ENCODE assay signal across 8 mouse cellular contexts in the genomic region with DNA sequence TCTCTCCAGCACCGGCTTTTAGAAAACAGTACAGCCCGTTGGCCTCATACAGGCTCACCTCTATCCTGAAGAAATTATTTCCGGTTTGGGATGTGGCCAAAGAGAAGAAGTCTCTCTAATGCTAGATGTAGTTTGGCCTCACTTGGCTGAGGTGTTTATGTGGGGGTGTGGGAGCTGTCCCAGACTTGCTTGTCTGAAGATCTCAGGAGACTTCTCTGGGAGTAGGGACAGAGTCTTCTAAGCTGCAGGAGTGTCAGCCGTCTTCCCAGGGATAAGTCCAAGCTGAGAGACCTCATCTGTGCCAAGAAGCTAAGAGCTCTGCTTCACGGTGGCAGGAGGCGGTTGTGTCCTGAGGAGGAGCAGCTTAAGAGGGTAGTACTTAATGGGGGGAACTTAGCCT. TPM values are rescaled to one million over a fixed set of nuclear protein-coding genes. Genes with fewer than 3 reads are reported as not detected.
A peak's percentile ranks its signal among the peaks of the same experiment; 100 is the strongest.
DNase-seq lines count a peak whose midpoint lies in the region; ATAC-seq and TF ChIP-seq lines count a peak whose summit lies in the region.

No protein-coding gene starts in this region.

- TF ChIP-seq CTCF in gastrocnemius, adult 2 months (IDR thresholded peaks at IDR 0.05) = no peak
- TF ChIP-seq CTCF in stomach, postnatal 0 days (IDR thresholded peaks at IDR 0.05; ENCODE audit: low read depth) = no peak
- no peak for TF ChIP-seq CTCF in hindbrain, postnatal 0 days (IDR thresholded peaks at IDR 0.05; ENCODE audit: low read depth)
- no peak for TF ChIP-seq CTCF in lung, postnatal 0 days (IDR thresholded peaks at IDR 0.05)

- no peaks in the 10 kb centered on the region for H3K36me3 ChIP-seq in stomach, embryonic 16.5 days (ENCODE audit: control insufficient read depth, insufficient read depth, low read length)
- peaks cover 2% of the 10 kb centered on the region; the same call in 1 of the 2 replicates for H3K36me3 ChIP-seq in stomach, postnatal 0 days (ENCODE audit: control insufficient read depth, insufficient read depth, low read length)
- H3K36me3 ChIP-seq in hindbrain, postnatal 0 days (ENCODE audit: insufficient read depth, low read length) = no peaks in the 10 kb centered on the region
- no peaks in the 10 kb centered on the region for H3K36me3 ChIP-seq in lung, postnatal 0 days (ENCODE audit: insufficient read depth, low read length)

- intact Hi-C loops in gastrocnemius, adult 2 months (cut with DNase I) = no loop called here

- H3K9ac ChIP-seq in stomach, embryonic 16.5 days (ENCODE audit: low read length) = no peak overlapping the region
- H3K9ac ChIP-seq in stomach, postnatal 0 days (ENCODE audit: low read length) = no peak overlapping the region
- H3K9ac ChIP-seq in hindbrain, postnatal 0 days (replicated peaks; ENCODE audit: low read length) = no peak overlapping the region
- no peak overlapping the region for H3K9ac ChIP-seq in lung, postnatal 0 days (replicated peaks; ENCODE audit: low read depth)

- H3K27me3 ChIP-seq in stomach, embryonic 16.5 days (ENCODE audit: control insufficient read depth, insufficient read depth, low read length) = no peaks in the 10 kb centered on the region
- H3K27me3 ChIP-seq in stomach, postnatal 0 days (ENCODE audit: control insufficient read depth, insufficient read depth, low read length) = no peaks in the 10 kb centered on the region
- no peaks in the 10 kb centered on the region for H3K27me3 ChIP-seq in hindbrain, postnatal 0 days (ENCODE audit: insufficient read depth, low read length)
- H3K27me3 ChIP-seq in lung, postnatal 0 days (replicated peaks; ENCODE audit: insufficient read depth, low read length) = no peaks in the 10 kb centered on the region

- ATAC-seq in stomach, embryonic 16.5 days (ENCODE audit: insufficient read depth, low FRiP score) = no peak
- ATAC-seq in stomach, postnatal 0 days (ENCODE audit: low FRiP score, low TSS enrichment) = no peak
- ATAC-seq in hindbrain, postnatal 0 days = 0 out of 2 replicates have a peak, but pooled peaks have one; percentile 2
- no peak for ATAC-seq in lung, postnatal 0 days

- no peaks in the 10 kb centered on the region for H3K9me3 ChIP-seq in stomach, embryonic 16.5 days (replicated peaks; ENCODE audit: control insufficient read depth, low read length)
- H3K9me3 ChIP-seq in stomach, postnatal 0 days (ENCODE audit: control insufficient read depth, low read length) = no peaks in the 10 kb centered on the region
- no peaks in the 10 kb centered on the region for H3K9me3 ChIP-seq in hindbrain, postnatal 0 days (ENCODE audit: low read length)
- no peaks in the 10 kb centered on the region for H3K9me3 ChIP-seq in lung, postnatal 0 days (ENCODE audit: low read length)

- no peak for TF ChIP-seq EP300 in stomach, postnatal 0 days (optimal IDR thresholded peaks at IDR 0.05)
- TF ChIP-seq EP300 in lung, postnatal 0 days (IDR thresholded peaks at IDR 0.05) = no peak

- no peak overlapping the region for H3K4me2 ChIP-seq in stomach, embryonic 16.5 days (ENCODE audit: low read depth, low read length)
- no peak overlapping the region for H3K4me2 ChIP-seq in stomach, postnatal 0 days (replicated peaks; ENCODE audit: low read depth)
- H3K4me2 ChIP-seq in hindbrain, postnatal 0 days (ENCODE audit: low read depth, low read length) = 0 out of 2 replicates have a peak overlapping the region, but pooled peaks have one; percentile 3
- no peak overlapping the region for H3K4me2 ChIP-seq in lung, postnatal 0 days (replicated peaks; ENCODE audit: low read depth, low read length)

- peaks cover 33% of the 10 kb centered on the region for H3K4me1 ChIP-seq in stomach, embryonic 16.5 days (ENCODE audit: control insufficient read depth, insufficient read depth, low read length)
- H3K4me1 ChIP-seq in stomach, postnatal 0 days (replicated peaks; ENCODE audit: control insufficient read depth, insufficient read depth) = peaks cover 10% of the 10 kb centered on the region
- peaks cover 38% of the 10 kb centered on the region for H3K4me1 ChIP-seq in hindbrain, postnatal 0 days (ENCODE audit: insufficient read depth, low read length)
- peaks cover 11% of the 10 kb centered on the region; the same call in 1 of the 2 replicates for H3K4me1 ChIP-seq in lung, postnatal 0 days (ENCODE audit: insufficient read depth, low read depth, low read length)

- DNase-seq in gastrocnemius, adult 2 months = peak; percentile 30
- DNase-seq in gastrocnemius, postnatal 25 days = no peak
- DNase-seq in stomach, postnatal 0 days (ENCODE audit: low spot score) = no peak
- no peak for DNase-seq in hindbrain, postnatal 0 days (ENCODE audit: low spot score)
- no peak for DNase-seq in spleen, adult 12 weeks (ENCODE audit: low spot score)
- DNase-seq in layer of hippocampus, postnatal 25 days (ENCODE audit: extremely low spot score in 1 of 2, low spot score in 1 of 2) = no peak
- no peak for DNase-seq in lung, postnatal 0 days (ENCODE audit: low spot score)

- 55% methylated on average over 6 of the region's 6 CpGs for WGBS in stomach, embryonic 16.5 days
- WGBS in stomach, postnatal 0 days = 54% methylated on average over 6 of the region's 6 CpGs
- 45% methylated on average over 6 of the region's 6 CpGs for WGBS in hindbrain, postnatal 0 days
- WGBS in lung, postnatal 0 days = 36% methylated on average over 6 of the region's 6 CpGs

- H3K4me3 ChIP-seq in gastrocnemius, adult 2 months = peak overlapping the region; percentile 1; the same call in 1 of the 2 replicates
- H3K4me3 ChIP-seq in stomach, embryonic 16.5 days (replicated peaks; ENCODE audit: low read length) = no peak overlapping the region
- H3K4me3 ChIP-seq in stomach, postnatal 0 days (ENCODE audit: low read depth, low read length) = no peak overlapping the region
- H3K4me3 ChIP-seq in hindbrain, postnatal 0 days (ENCODE audit: low read length) = no peak overlapping the region
- no peak overlapping the region for H3K4me3 ChIP-seq in lung, postnatal 0 days (ENCODE audit: low read depth, low read length)

- H3K27ac ChIP-seq in gastrocnemius, adult 2 months = peak overlapping the region; percentile 60
- 0 out of 2 replicates have a peak overlapping the region, but pooled peaks have one; percentile 23 for H3K27ac ChIP-seq in stomach, embryonic 16.5 days (ENCODE audit: low read length)
- no peak overlapping the region for H3K27ac ChIP-seq in stomach, postnatal 0 days (replicated peaks)
- H3K27ac ChIP-seq in hindbrain, postnatal 0 days = peak overlapping the region; percentile 54; the same call in 1 of the 2 replicates
- H3K27ac ChIP-seq in lung, postnatal 0 days (ENCODE audit: low read length) = no peak overlapping the region

RNA-seq across cellular contexts. Expression of a gene that starts 5.8 kb away (rescaled TPM):
- total RNA-seq in gastrocnemius, adult 2 months (2021) = 100 to 1,000 TPM; 156 to 204 TPM
- total RNA-seq in gastrocnemius, postnatal 25 days (2021) = 100 to 1,000 TPM; 180 to 193 TPM
- polyA plus RNA-seq in stomach, embryonic 16.5 days (2015; fragmentation: Nextera tagmentation; extraction: Ambion mirVana) = 24.1 and 25.1 TPM in 2 replicates
- 24.0 and 27.7 TPM in 2 replicates for polyA plus RNA-seq in stomach, postnatal 0 days (2015; fragmentation: Nextera tagmentation; extraction: Ambion mirVana)
- total RNA-seq in hindbrain, postnatal 0 days (2014; rRNA removed) = 129 and 170 TPM in 2 replicates
- polyA plus RNA-seq in hindbrain, postnatal 0 days (2015; fragmentation: Nextera tagmentation; extraction: Ambion mirVana) = 55.7 and 57.8 TPM in 2 replicates
- 100 to 1,000 TPM; 223 to 246 TPM for total RNA-seq in layer of hippocampus, postnatal 25 days (2021)
- polyA plus RNA-seq in lung, postnatal 0 days (2015; fragmentation: Nextera tagmentation; extraction: Ambion mirVana) = 27.1 and 28.6 TPM in 2 replicates

RNA-seq across cellular contexts. Expression of a gene that starts 26.1 kb away (rescaled TPM):
- total RNA-seq in gastrocnemius, adult 2 months (2021) = under 1 TPM; 0.11 to 0.36 TPM
- under 1 TPM; 0.18 to 0.29 TPM for total RNA-seq in gastrocnemius, postnatal 25 days (2021)
- 124 and 156 TPM in 2 replicates for polyA plus RNA-seq in stomach, embryonic 16.5 days (2015; fragmentation: Nextera tagmentation; extraction: Ambion mirVana)
- polyA plus RNA-seq in stomach, postnatal 0 days (2015; fragmentation: Nextera tagmentation; extraction: Ambion mirVana) = 69.3 and 73.3 TPM in 2 replicates
- total RNA-seq in hindbrain, postnatal 0 days (2014; rRNA removed) = 8.9 and 20.0 TPM in 2 replicates
- polyA plus RNA-seq in hindbrain, postnatal 0 days (2015; fragmentation: Nextera tagmentation; extraction: Ambion mirVana) = 76.3 and 80.8 TPM in 2 replicates
- total RNA-seq in layer of hippocampus, postnatal 25 days (2021) = 1 to 10 TPM; 7.4 to 8.6 TPM
- 117 and 122 TPM in 2 replicates for polyA plus RNA-seq in lung, postnatal 0 days (2015; fragmentation: Nextera tagmentation; extraction: Ambion mirVana)

Comparison
In these comparisons a context has a peak if more than half of its experiments do, and no peak if none do; other contexts are left out.
1. H3K27ac ChIP-seq: peak in gastrocnemius, adult 2 months (single experiment), stomach, embryonic 16.5 days (single experiment) and hindbrain, postnatal 0 days (single experiment); none in stomach, postnatal 0 days (single experiment) and lung, postnatal 0 days (single experiment).